Mouse (Mus musculus) kidney, postnatal 36 days (tissue): ENCODE measurements at regions not wholly inside any gene's neighbourhood (a gene's known extent, or its start where the extent isn't known, plus 50 kb on each side); places are given as distances from the start of the nearest gene placed in this dataset.
"Not testable (repeated sequence)": the region's sequence is repeated elsewhere in the genome, so short reads cannot be mapped to it uniquely, and the experiment has no call there.

ENCODE experiments used
- DNase-seq, 2 experiments: peaks; one replicate each; pipeline ENCODE4 v3.0.0; 2021 to 2022; ENCODE audit warnings: mixed read lengths in 2 of 2

DNA sequence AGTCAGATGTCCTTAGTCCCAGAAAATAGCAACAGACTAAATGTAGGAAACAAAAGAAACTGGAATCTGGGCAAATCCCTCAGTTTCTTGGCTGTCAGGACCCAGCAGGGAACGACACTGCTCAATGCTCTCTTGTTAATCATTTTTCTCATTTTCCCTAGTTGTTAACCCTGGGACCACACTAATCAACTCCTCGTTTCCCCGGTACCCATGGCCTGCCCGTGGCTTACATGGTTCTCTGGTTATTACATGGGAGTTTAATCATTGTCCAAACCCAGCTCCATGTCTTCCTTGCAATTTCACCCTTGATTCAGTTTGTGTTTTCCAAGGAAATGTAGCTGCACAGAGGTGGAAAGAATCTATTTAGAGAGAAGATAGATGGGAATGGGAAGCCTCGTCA is 580.1 kb upstream of the Klhl29 start:
- DNase-seq = peak; percentile 11 to 23

- DNase-seq = no peak
These were observed 568.0 kb upstream of the Klhl29 start for GRCm38 (mm10) chr12:5943346-5943925.

DNA sequence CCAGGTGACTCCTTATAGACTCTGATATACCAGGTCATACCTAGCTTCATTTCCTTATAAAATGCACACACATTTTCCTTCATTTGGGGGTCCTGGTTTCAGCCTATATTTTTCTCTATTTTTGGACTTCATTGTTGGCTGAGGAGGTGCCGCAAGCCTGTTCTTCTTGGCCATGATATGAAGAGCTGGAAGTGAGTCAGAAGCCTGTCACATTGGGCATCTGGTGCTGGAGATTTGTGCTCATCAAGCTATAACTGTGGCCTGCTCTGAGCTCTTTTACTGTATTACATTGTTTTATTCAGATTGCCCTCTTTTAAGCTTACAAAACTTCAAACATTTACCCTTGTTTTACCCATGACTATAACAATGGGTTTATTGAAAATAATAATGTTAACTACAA is 545.8 kb upstream of the Klhl29 start:
- no peak for DNase-seq

DNA sequence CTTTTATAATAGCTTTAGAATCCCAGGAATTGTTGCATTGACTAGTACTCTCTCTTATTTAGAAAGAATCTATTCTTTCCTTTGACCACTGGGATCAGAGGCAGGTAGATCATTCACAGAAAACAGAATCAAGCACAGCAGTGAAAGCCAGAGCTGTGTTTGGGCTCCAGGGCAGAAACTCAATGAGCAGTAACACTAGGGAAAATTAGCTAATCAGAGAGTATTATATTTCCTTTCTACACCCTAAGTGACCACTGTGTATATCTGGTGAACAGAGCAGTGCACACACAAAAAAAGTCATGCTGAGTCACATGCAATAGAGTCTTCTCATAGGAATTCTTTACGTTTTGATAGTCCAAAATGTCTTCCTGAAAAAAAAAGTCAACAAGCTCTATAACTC is 542.5 kb upstream of the Klhl29 start:
- peak in 1 of 2 experiments; percentile 7 for DNase-seq

GRCm38 (mm10) chr12:5906251-5906650 is 530.8 kb upstream of the Klhl29 start:
- peak in 1 of 2 experiments; percentile 2 for DNase-seq

DNA sequence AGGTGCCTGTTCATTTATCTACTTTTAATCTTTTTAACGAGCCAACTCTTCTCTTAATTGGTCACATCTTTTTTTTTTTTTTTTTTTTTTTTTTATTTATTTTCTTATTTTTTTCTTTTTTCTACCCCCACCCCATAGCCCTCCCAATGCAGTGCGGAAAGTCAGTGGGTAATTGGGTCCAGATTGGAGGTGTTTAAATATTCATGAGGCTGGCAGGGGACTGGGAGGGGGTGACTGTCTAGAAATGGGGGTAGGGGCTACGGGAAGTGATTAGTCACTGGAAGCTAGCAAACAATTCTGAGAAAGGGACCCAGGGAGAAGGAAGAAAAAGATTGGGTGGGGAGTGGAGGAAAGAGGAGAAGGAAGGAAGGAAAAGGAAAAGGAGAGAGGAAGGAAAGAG is 516.3 kb upstream of the Klhl29 start:
- DNase-seq = not testable (repeated sequence)

DNA sequence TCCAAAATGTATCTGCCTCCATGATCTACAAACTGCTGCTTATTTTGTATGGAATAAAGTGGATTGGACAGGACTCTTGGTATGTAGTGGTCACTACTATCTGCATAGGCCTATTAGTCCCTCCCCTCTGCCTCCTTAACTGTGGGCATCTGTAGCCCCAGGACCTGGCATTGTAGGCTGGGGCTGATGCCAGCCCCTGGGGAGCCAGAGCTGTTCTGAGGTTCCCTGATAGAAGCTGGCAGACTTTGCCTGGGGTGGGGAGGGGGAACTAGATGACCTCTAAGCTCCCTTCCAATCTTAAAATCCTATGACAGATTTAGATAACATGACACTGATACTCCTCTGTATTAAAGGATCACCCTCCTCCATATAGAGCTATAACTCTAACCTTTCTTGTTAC is 491.2 kb upstream of the Klhl29 start:
- no peak for DNase-seq

DNA sequence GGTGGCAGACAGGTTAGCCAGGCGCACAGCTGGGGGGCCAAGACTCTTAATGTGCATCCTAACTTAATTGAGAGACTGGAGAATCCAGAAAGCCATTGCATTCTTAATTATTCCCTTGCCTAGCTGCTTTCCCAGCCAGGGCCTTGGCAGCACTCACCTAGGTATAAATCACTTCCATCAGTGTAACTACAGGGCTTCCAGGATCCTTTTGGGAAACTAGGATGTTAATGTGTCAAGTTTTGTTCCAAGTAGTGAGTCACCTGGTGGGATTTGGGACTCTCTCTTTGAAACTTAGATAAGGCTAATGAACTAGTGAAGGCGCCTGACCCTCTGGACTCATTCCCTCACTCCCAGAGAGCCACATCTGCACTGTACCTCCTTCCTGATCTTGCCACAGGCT is 484.3 kb upstream of the Klhl29 start:
- no peak for DNase-seq

- DNase-seq = no peak
These were observed 480.9 kb upstream of the Klhl29 start for GRCm38 (mm10) chr12:5856421-5856820.

DNA sequence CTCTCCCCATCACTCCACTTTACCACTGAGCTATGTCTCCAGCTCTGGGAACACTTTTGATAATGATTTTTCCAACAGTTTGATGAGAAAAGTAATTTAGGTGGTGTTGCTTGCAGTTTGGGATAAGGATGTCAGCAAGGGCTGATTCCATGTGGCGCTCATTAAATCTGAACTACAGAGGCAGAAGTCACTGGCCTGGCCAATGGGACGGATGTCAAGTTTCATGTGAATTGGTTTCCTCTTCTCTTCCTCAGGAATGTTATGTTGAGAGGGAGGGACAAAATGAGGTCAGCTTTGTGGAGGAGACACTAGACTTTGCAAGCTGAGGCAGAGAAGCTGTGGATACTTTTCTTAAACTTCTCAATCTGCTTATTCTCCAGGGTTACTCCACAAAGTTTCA is 434.9 kb upstream of the Klhl29 start:
- peak; percentile 4 to 8 for DNase-seq

DNA sequence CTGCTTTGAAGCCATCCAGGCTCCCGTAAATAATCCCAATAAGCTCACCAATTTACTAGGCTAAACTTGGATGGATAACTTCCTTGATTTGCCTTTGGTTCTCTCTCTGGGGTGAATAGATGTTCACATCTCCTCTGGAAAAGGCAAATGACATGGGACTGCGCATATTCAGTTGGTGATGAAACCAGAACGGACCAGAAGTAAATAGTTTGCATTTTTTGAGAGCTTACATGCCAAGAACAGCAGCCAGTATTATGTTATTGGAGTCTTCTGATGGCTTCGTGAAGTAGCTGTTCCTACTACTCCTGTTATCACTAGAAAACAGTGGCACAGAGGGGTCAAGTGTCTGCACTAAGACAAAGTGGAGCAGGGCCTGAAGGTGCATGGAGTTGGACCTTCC is 434.5 kb upstream of the Klhl29 start:
- DNase-seq = no peak

- DNase-seq = no peak
These were observed 432.8 kb upstream of the Klhl29 start for GRCm38 (mm10) chr12:5807996-5808886.

GRCm38 (mm10) chr12:5805731-5806130 is 430.2 kb upstream of the Klhl29 start:
- DNase-seq = no peak

DNA sequence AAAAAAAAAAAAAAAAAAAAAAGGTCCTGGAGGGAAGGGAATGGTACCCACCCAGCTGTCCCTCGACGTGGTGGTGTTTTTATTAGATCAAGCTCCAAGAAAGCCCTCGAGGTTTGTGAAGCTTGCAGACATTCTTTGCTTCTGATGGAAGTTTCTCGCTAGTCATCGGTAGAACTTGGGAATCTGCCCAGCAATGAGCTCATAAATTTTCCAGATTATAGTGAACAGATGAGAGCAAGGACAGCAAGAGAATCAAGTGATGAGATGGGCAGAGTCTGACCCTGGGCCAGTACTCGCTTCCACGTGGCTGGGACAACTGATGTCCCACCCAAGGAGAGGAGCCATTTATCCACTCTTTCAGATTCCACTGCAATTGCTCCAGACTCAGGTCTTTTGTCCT is 417.6 kb upstream of the Klhl29 start:
- DNase-seq = peak; percentile 3 to 9

DNA sequence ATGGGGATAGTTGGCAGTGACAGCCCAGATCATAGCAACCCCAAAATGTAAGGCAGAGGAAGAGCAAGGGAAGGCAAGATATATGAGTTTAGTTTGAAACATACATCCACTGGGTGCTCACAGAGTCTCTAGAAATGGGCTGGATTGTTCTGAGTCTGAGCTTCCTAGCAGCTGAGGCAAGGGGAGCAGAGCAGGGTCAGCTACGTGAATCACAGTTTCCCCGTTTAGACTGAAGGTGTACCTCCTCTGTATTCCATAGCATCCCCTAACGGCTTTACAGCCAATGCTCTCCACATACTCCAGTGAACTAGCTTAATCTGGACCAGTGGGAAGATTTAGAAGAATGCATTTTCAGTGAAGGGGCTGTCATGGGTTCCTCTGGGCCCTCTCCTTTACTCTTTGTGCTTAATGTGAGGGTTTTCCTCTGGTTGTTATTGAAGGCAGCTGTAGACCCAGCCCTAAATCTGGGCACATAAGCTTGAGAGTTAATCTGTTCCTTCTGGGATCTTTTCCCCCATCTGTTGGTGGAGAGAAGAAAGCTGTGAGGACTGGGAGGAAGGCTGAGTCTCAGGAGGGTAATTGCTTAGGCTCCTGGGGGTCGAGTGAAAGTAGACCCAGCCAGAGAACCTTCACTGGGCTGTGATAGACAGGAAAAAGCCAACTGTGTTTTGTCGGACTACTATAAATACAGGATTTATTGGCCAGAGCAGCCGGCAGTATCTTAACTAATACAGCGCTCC is 411.8 kb upstream of the Klhl29 start:
- no peak for DNase-seq

GRCm38 (mm10) chr12:5781276-5781675 is 405.8 kb upstream of the Klhl29 start:
- no peak for DNase-seq

- no peak for DNase-seq
These were observed 402.1 kb upstream of the Klhl29 start for GRCm38 (mm10) chr12:5777556-5777955.

GRCm38 (mm10) chr12:5771399-5771978 is 396.0 kb upstream of the Klhl29 start:
- DNase-seq = no peak

- DNase-seq = no peak
These were observed 395.0 kb upstream of the Klhl29 start for GRCm38 (mm10) chr12:5770531-5770930.

GRCm38 (mm10) chr12:5764445-5765170 is 389.1 kb upstream of the Klhl29 start:
- DNase-seq = no peak

DNA sequence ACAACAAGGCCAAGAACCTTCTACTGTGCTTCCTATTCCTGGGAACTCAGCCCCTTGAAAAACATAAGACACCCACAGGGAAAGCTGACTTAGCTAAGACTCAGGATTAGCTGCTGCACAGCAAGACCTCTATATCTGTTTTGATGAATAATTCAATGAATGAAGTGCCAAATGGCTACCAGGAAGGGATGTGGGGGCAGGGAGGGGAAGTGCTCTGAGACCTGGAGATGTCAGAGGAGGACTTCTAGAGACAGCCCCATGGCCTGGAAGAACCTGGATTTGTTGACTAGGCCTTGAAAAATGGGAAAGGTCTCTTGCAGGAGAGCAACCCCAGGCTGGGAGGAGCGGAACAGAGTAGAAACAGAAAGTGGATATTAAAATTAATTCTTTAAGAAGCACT is 388.5 kb upstream of the Klhl29 start:
- no peak for DNase-seq

DNA sequence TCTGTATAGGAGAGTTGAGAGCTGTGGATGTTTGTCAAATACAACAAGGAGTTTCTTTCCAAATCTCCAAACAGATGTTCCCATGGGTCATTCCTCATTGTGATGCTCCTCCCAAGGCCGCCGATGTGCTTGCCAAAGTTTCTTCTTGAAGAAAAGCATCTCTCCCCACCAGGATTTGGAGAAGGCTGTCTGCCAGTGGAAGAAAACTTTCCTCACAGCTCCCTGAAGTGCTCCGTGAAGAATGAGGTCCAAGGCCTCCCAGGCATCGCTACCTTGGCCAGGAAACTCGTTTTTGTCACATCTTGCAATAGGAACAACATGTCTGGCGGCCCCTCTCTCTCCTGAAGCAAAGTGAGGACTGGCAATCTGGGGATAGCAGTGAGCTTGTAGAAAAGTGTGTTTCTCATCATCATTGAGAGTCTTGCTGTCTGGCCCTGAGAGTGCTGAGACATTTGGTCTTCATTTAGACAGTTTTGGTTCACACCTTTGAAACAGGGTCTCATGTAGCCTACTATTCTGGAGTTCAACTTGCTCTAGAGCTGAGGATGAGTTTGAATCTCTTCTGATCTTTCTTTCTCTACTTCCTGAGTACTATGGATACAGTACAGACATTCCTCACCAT is 386.9 kb upstream of the Klhl29 start:
- DNase-seq = no peak
